Mouse (Mus musculus) hindbrain, embryonic 15.5 days (tissue): Measurements from ENCODE around the gene Mark2. TPM values are rescaled to one million over a fixed set of nuclear protein-coding genes. Genes with fewer than 3 reads are reported as not detected.

ENCODE experiments used
- ATAC-seq: fragments of 200-750 bp; cut with Nextera tagmentation; 2 replicates; pipeline ENCODE4 v1.8.0; 2017; ENCODE audit warnings: low read depth, moderate number of reproducible peaks, moderate TSS enrichment; ENCODE audit not compliant: low FRiP score
- H3K27ac ChIP-seq: fragments of 300-500 bp; sonication (generic); replicated peaks from 2 replicates; pipeline ENCODE4 v1.5.1; 2015; ENCODE audit warnings: mild to moderate bottlenecking, inconsistent platforms
- H3K27me3 ChIP-seq: fragments of 300-500 bp; sonication (generic); 2 replicates; pipeline ENCODE4 v1.6.1; 2015; ENCODE audit warnings: control low read depth, inconsistent platforms
- H3K36me3 ChIP-seq: fragments of 300-500 bp; sonication (generic); 2 replicates; pipeline ENCODE4 v1.6.1; 2015; ENCODE audit warnings: control low read depth, inconsistent platforms
- H3K4me1 ChIP-seq: fragments of 300-500 bp; sonication (generic); replicated peaks from 2 replicates; pipeline ENCODE4 v1.6.1; 2015; ENCODE audit warnings: control low read depth, inconsistent platforms
- H3K4me2 ChIP-seq: fragments of 300-500 bp; sonication (generic); 2 replicates; pipeline ENCODE4 v1.6.1; 2015; ENCODE audit warnings: moderate library complexity, mild to moderate bottlenecking, inconsistent platforms
- H3K4me3 ChIP-seq: fragments of 300-500 bp; sonication (generic); 2 replicates; pipeline ENCODE4 v1.5.1; 2015; ENCODE audit warnings: mild to moderate bottlenecking, inconsistent platforms
- H3K9ac ChIP-seq: fragments of 300-500 bp; sonication (generic); 2 replicates; pipeline ENCODE4 v1.6.1; 2015; ENCODE audit warnings: inconsistent platforms
- H3K9me3 ChIP-seq: fragments of 300-500 bp; sonication (generic); 2 replicates; pipeline ENCODE4 v1.6.1; 2016; ENCODE audit warnings: control low read depth, inconsistent platforms
- WGBS: fragments of 180-500 bp; shearing (Covaris S2); methylation state at CpG from one replicate; pipeline ENCODE4 v1.1.7; 2015; 5-methylcytosine and 5-hydroxymethylcytosine counted together
- polyA plus RNA-seq: library from polyadenylated mRNA; unstranded; fragments of >200 nt; fragmentation: Nextera tagmentation; extraction: Ambion mirVana; gene quantifications from 2 replicates; pipeline ENCODE4 v1.2.1, GENCODE M21; 2015

Mark2 gene
- polyA plus RNA-seq, 1 experiment from 2014 or later = 52.5 TPM

GRCm38 (mm10) chr19:7288288-7288687, 53.4 kb downstream of the Mark2 start:
- H3K9ac ChIP-seq = no peak overlapping the region
- no peaks in the 10 kb centered on the region for H3K9me3 ChIP-seq
- H3K36me3 ChIP-seq = peaks cover 37% of the 10 kb centered on the region
- no peak overlapping the region for H3K4me2 ChIP-seq
- no peak overlapping the region for H3K4me3 ChIP-seq
- WGBS = 89% methylated on average over 3 of the region's 3 CpGs
- no peaks in the 10 kb centered on the region for H3K27me3 ChIP-seq
- no peak for ATAC-seq
- H3K4me1 ChIP-seq = 0 out of 2 replicates have a peak, but pooled peaks cover 3% of the 10 kb centered on the region
- H3K27ac ChIP-seq = no peak overlapping the region

DNA sequence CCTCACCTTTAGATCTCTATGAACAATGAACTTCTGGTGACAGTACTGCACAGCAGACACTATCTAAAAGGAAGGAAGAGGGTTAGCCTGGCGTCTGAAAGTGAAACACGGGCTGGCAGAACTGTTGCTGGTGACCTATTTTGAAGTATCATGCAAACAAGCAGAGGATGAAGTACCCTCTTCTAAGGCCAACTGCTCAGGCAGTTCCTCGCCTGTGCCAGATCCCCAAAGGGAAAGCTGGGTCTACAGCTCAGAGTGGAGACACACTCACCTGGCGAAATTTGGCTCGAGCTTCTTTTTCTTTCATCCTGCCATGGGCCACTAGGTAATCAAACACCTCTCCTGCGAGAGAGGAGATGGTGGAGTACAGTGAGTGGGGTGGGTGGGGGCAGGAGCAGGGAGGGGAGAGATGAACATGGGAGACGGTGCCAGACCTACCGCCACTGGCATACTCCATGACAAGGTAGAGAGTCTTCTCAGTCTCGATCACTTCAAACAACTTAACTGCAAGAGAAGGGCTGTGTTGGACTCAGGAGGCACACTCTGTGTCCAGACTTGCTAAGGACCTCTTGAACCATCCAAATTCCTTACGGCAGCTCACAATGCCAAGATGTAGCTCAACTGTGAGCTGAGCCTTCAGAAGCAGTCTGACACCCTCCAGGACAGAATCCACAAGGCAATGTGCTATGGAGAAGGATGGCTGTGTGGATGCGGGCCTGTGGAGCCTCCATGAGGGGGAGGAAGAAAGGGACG, 54.9 kb downstream of the Mark2 start:
- Histone ChIP-seq H3K4me2 (no peak overlapping the region), H3K9me3 (no peaks in the 10 kb centered on the region), H3K4me3 (no peak overlapping the region), H3K36me3 (peaks cover 52% of the 10 kb centered on the region), H3K9ac (no peak overlapping the region), H3K27ac (no peak overlapping the region), H3K4me1 (0 out of 2 replicates have a peak, but pooled peaks cover under 1% of the 10 kb centered on the region), H3K27me3 (no peaks in the 10 kb centered on the region)
- ATAC-seq = no peak
- WGBS = 92% methylated on average over 12 of the region's 12 CpGs

GRCm38 (mm10) chr19:7280557-7281330, 60.9 kb downstream of the Mark2 start:
- 80% methylated on average over 18 of the region's 18 CpGs for WGBS
- Histone ChIP-seq H3K9me3 (no peaks in the 10 kb centered on the region), H3K4me3 (no peak overlapping the region), H3K4me2 (no peak overlapping the region), H3K9ac (no peak overlapping the region), H3K4me1 (peaks cover 34% of the 10 kb centered on the region), H3K27me3 (no peaks in the 10 kb centered on the region), H3K36me3 (peaks cover 61% of the 10 kb centered on the region), H3K27ac (0 out of 2 replicates have a peak overlapping the region, but pooled peaks have one; percentile 13)
- no peak for ATAC-seq

DNA sequence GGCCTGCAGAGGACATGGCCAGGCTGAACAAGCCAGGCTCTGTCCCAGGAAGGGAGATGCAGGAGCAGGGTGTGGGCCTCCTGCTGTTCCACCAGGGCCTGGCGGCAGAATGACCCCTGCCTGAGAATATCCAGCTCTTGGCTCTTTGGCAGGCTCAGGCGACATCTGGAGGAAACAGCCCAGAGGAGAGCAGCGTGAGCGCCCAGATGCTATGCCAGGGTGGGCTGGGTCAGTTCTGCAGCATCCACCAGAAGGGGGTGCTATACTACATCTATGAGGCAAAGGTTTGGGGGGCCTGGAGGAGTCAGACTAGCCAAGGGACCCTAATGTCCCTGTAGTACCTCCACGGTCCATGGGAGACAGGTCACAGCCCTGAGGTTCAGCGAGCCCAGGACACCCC, 62.5 kb downstream of the Mark2 start:
- Histone ChIP-seq H3K36me3 (peaks cover 49% of the 10 kb centered on the region), H3K27ac (peak overlapping the region; percentile 74), H3K9ac (peak overlapping the region; percentile 4; the same call in 1 of the 2 replicates), H3K27me3 (no peaks in the 10 kb centered on the region), H3K9me3 (no peaks in the 10 kb centered on the region), H3K4me2 (no peak overlapping the region), H3K4me1 (peaks cover 48% of the 10 kb centered on the region), H3K4me3 (no peak overlapping the region)
- WGBS = 32% methylated on average over 6 of the region's 6 CpGs
- no peak for ATAC-seq

DNA sequence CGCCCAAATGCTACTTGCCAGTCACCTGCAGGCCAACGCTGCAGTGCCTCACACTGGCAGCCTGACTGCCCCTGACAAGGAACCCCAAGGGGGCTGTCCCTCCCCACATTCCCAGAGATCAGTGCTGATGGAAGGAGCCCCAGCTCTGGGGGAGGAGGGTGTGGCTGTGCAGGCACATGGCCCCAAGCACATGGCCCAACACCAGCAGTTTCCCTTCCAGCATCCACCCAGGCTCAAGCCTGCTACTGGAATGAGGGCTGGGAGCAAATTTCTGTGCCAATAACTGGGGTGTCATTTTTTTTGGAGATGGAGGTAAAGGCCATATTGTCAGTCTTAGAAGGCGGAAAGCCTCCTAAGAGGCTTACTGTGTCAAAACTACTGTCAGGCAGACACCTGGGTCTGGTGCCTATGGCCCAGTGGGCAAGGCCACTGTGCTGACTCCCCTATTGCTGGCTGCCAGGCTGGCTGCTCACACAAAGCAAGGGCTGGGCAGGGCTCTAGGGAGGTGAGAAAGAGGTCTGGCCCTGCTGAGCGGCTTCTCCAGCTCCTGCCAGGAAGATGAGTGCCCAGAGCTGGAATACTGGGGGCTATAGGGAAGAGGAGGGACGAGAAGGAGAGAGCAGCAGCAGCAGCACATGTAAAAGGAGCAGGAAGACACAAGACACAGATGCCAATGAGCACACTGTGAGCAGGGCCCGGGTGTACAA, 63.3 kb downstream of the Mark2 start:
- ATAC-seq = no peak
- 54% methylated on average over 6 of the region's 6 CpGs for WGBS
- peak overlapping the region; percentile 4; the same call in 1 of the 2 replicates for H3K9ac ChIP-seq

DNA sequence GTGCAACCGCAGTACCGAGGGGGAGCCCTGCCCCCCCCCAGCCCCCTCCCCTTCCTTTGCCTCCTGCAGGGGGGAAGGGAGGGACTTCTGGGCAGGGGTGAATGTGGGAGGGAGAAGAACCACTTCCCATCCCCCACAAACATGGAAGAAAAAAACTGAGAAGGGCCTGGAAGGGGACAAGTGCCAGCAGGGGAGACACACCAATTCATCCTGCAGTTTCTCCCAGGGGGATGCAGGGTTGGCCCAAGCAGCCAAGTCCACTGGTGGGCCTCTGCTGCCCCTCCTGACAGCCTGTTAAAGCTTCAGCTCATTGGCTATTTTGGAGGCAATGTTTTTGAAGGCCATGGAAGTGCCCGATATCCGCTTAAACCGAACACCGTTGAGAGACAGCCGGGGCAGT, 64.9 kb downstream of the Mark2 start:
- H3K4me2 ChIP-seq = no peak overlapping the region

More for the DNA sequence above, 63.3 kb downstream of the Mark2 start:
- peak overlapping the region; percentile 74 for H3K27ac ChIP-seq
- no peak overlapping the region for H3K4me2 ChIP-seq
- H3K36me3 ChIP-seq = peaks cover 48% of the 10 kb centered on the region
- H3K27me3 ChIP-seq = no peaks in the 10 kb centered on the region
- no peak overlapping the region for H3K4me3 ChIP-seq
- no peaks in the 10 kb centered on the region for H3K9me3 ChIP-seq
- peaks cover 50% of the 10 kb centered on the region for H3K4me1 ChIP-seq

DNA sequence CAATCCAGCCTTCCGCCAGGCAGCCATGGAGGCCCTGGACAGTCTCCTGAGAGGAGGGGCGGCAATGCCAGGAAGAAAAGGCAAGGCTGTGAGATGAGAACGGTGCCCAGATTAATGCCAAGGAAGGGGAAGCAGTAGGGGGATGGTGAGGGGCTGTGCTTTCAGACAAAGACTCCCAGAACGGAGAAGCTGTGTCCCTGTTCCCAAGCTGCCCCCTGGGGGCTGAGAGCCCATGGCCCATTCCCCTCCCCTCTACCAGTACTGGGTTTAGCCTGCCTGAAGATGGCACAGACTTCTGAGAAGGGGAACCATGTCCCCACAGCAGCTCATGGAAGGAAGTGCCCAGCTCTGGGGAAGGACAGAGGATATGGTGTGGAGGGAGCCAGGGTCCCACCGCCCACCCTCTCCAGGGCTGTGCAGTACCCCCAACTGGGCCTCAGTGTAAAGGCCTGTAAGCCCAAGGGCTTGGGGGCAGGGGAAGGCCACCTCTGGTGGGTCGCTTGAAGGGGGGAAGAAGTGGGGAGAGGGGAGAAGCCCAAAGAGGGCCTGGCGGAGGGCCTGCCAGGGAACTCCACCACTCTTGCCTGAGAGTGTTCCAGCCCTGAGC, 65.5 kb downstream of the Mark2 start:
- Histone ChIP-seq H3K36me3 (peaks cover 46% of the 10 kb centered on the region), H3K9me3 (no peaks in the 10 kb centered on the region), H3K27me3 (no peaks in the 10 kb centered on the region), H3K27ac (peak overlapping the region; percentile 76), H3K4me2 (no peak overlapping the region), H3K4me3 (no peak overlapping the region), H3K9ac (no peak overlapping the region), H3K4me1 (peaks cover 62% of the 10 kb centered on the region)
- 29% methylated on average over 7 of the region's 7 CpGs for whole genome bisulfite sequencing
- ATAC-seq = peak; percentile 52

More for the DNA sequence above, 64.9 kb downstream of the Mark2 start:
- ATAC-seq = no peak
- Histone ChIP-seq H3K4me1 (peaks cover 57% of the 10 kb centered on the region), H3K36me3 (peaks cover 47% of the 10 kb centered on the region), H3K27ac (peak overlapping the region; percentile 76), H3K9me3 (no peaks in the 10 kb centered on the region), H3K4me3 (no peak overlapping the region), H3K27me3 (no peaks in the 10 kb centered on the region), H3K9ac (no peak overlapping the region)
- 50% methylated on average over 7 of the region's 7 CpGs for WGBS

DNA sequence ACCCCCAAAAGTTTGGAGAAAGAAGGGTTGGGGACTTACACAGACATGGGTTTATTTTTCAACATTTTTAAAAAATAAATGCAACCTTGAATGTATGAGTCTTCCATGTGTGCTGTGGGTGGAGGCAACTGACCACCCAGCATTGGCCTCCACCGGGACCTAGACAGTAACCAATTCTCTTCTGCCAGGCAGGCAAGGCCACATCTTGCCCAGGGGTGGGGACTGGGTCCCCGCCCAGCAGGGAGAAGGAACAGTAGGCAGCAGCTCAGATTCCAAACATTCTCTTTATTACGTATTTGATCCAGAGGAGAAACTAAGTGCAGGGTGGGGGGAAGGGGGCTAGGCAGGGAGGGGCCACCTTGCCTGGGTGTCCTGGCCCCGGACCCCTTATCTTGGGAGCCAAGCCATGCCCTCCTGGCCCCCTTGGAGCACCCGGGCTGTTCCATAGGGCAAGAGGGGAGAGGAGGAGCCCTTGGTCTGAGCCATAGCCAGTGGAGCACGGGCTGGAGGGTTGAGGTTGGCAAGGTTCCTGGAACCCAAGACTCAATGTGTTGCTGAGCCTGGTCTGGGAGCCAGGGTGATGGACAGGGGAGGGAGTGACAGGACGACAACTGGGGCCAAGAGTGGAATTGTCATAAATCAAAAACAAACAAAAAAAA, 66.4 kb downstream of the Mark2 start:
- peaks cover 39% of the 10 kb centered on the region for H3K36me3 ChIP-seq
- no peak overlapping the region for H3K4me2 ChIP-seq
- no peaks in the 10 kb centered on the region for H3K27me3 ChIP-seq
- no peak for ATAC-seq
- WGBS = 49% methylated on average over 7 of the region's 7 CpGs
- H3K27ac ChIP-seq = peak overlapping the region; percentile 76
- peaks cover 71% of the 10 kb centered on the region for H3K4me1 ChIP-seq
- no peak overlapping the region for H3K9ac ChIP-seq
- no peaks in the 10 kb centered on the region for H3K9me3 ChIP-seq
- H3K4me3 ChIP-seq = no peak overlapping the region

DNA sequence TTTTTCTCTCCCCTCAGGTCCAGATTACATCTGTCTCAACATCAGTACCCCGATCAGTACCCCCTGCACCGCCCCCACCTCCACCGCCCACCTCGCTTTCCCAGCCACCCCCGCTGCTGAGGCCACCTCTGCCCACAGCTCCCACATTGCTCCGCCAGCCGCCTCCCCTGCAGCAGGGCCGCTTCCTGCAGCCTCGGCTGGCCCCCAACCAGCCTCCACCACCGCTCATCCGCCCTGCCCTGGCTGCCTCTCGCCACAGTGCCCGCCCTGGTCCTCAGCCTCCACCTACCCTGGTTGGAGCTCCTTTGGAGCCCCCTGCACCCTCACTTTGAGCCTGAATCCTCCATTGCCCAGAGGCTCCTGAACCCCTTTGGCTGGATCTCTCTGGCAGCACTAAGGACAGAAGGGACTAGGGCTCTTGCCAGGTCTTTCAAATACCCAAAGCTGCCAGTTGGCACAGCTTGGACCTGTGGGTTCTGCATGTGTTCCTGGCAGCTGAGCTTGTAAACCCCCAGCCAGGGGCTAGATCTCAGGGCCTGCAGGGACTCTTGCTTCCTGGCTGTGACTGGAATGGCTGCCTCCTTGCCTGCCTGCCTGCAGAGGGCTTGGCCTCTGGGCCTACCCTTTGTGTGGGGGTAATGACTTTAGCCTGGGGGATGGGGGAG, 67.2 kb downstream of the Mark2 start:
- 69% methylated on average over 12 of the region's 13 CpGs for WGBS

GRCm38 (mm10) chr19:7273486-7273885, 68.2 kb downstream of the Mark2 start:
- WGBS = 90% methylated on average over 4 of the region's 4 CpGs
- Histone ChIP-seq H3K36me3 (peaks cover 37% of the 10 kb centered on the region), H3K27ac (no peak overlapping the region), H3K4me3 (no peak overlapping the region), H3K27me3 (no peaks in the 10 kb centered on the region), H3K9me3 (no peaks in the 10 kb centered on the region), H3K4me1 (peaks cover 77% of the 10 kb centered on the region), H3K4me2 (no peak overlapping the region), H3K9ac (no peak overlapping the region)
- ATAC-seq = no peak

More for the DNA sequence above, 67.2 kb downstream of the Mark2 start:
- Histone ChIP-seq H3K27ac (peak overlapping the region; percentile 76), H3K4me3 (no peak overlapping the region), H3K9ac (no peak overlapping the region), H3K36me3 (peaks cover 37% of the 10 kb centered on the region), H3K9me3 (no peaks in the 10 kb centered on the region), H3K27me3 (no peaks in the 10 kb centered on the region), H3K4me2 (no peak overlapping the region), H3K4me1 (peaks cover 79% of the 10 kb centered on the region)
- no peak for ATAC-seq
